25 mouse cellular contexts compared by ENCODE assay signal in the genomic region with DNA sequence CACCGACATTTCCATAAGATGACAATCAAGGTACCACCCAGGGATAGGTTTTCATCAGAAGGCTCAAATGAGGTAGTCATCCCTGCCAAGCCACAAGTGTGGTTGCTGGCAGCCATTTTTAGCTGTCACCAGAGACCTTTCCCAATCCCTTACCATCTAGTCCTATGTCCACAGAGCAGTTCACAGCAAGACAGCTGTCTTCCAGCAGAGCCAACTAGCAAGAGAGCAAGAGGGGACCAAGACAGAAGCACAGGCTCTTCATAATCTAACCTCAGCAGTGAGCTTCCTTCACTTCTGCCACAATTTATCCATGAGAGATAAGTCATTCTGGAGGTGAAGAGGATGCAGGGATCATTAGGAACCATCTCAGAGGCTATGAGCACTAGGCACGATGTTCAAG.
"Had no signal": no experiment of that assay in that cellular context is flagged by ENCODE, and none has a peak within 500 bp of the region (broad histone marks: within the 10 kb centered on the region; RNA-seq: fewer than 3 reads in every experiment).

No protein-coding gene starts in this region.

- H3K36me3 ChIP-seq: heart, embryonic 10.5 days; heart, embryonic 12.5 days; hindbrain, embryonic 10.5 days; hindbrain, embryonic 12.5 days; intestine, embryonic 15.5 days; limb, embryonic 10.5 days; limb, embryonic 12.5 days had no signal

- H3K4me3 ChIP-seq: gastrocnemius, adult 2 months; heart, embryonic 10.5 days; heart, embryonic 12.5 days; hindbrain, embryonic 10.5 days; hindbrain, embryonic 12.5 days; intestine, embryonic 15.5 days; layer of hippocampus, adult 2 months; left cerebral cortex, adult 2 months; limb, embryonic 10.5 days; limb, embryonic 12.5 days had no signal

- ATAC-seq: hindbrain, embryonic 16.5 days; inflammation-experienced regulatory T-cells, adult 6 months; intestine, embryonic 15.5 days; intestine, postnatal 0 days had no signal

- H3K4me1 ChIP-seq: heart, embryonic 10.5 days; hindbrain, embryonic 10.5 days; hindbrain, embryonic 12.5 days; intestine, embryonic 15.5 days; limb, embryonic 10.5 days had no signal

- H3K27me3 ChIP-seq: heart, embryonic 12.5 days; hindbrain, embryonic 12.5 days; intestine, embryonic 15.5 days; limb, embryonic 12.5 days had no signal

- H3K9ac ChIP-seq: heart, embryonic 12.5 days; hindbrain, embryonic 12.5 days; hindbrain, embryonic 14.5 days; intestine, embryonic 15.5 days; limb, embryonic 12.5 days had no signal

- H3K9me3 ChIP-seq: heart, embryonic 10.5 days; heart, embryonic 12.5 days; hindbrain, embryonic 10.5 days; hindbrain, embryonic 12.5 days; intestine, embryonic 15.5 days; limb, embryonic 10.5 days; limb, embryonic 12.5 days had no signal

- H3K4me2 ChIP-seq: heart, embryonic 12.5 days; hindbrain, embryonic 12.5 days; hindbrain, embryonic 14.5 days; intestine, embryonic 15.5 days; limb, embryonic 12.5 days had no signal

- H3K27ac ChIP-seq: gastrocnemius, adult 2 months; heart, embryonic 10.5 days; hindbrain, embryonic 10.5 days; hindbrain, embryonic 12.5 days; hindbrain, embryonic 14.5 days; intestine, embryonic 15.5 days; layer of hippocampus, adult 2 months; left cerebral cortex, adult 2 months; limb, embryonic 10.5 days; limb, embryonic 12.5 days had no signal

- DNase-seq: gastrocnemius, adult 2 months; gastrocnemius, postnatal 10 days; gastrocnemius, postnatal 25 days; heart, adult 18-20 months; heart, postnatal 10 days; heart, postnatal 4 days; kidney, adult 18-20 months; kidney, adult 8-10 months; kidney, postnatal 10 days; kidney, postnatal 25 days; kidney, postnatal 4 days; liver had no signal
